Mouse (Mus musculus) 3T3-L1 (cell line): ENCODE measurements around the gene Ppp2r5e.
A peak's percentile ranks its signal among the peaks of the same experiment; 100 is the strongest.

Experiments
- DNase-seq: peaks from one replicate; pipeline ENCODE4 v3.0.0-alpha.2; 2015; ENCODE audit warnings: low read depth, low spot score

Ppp2r5e gene

DNA sequence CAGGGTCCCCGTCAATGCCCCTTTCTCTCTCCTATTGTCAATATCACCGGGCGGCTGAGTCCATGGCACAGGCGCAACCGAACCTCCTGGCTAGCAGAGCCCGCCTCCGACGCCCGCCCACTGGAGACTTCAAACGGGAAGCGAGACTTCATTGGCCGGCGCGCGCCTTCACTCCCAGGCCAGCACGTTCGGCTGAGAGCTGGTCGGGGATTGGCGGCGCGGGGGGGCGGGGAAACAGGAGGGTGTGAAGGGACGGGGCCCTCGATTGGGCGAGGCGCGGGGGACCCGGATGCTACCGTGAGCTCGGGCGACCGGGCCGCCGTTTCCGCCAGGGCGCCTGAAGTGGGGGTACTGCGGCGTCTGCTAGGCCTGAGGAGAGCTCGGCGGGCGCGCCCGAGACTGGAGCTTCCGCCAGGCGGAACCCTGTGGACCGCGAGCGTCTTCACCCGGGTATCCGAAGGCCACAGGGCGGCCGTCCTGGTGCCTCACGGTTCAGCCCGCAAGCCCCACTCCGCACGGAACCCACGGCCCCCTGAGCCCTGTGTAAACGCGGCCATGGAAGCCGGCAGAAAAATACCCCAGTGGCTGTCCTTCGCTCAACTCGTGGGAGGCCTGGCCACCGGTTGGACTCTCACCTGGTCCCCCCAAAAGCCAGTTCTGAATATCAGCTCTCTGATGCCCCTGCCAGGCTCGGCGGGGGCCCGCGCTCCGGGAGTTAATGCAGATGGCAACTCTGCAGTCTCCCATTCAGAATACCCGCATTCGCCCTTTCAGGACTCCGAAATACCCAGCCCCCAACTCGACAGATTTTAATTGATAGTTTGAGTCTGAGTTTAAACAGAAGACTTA is at the start of gene Ppp2r5e:
Gene Ppp2r5e, minus strand, starts transcription at position 92 of the 849 bp plus-strand sequence.
- peak; percentile 97 for DNase-seq

DNA sequence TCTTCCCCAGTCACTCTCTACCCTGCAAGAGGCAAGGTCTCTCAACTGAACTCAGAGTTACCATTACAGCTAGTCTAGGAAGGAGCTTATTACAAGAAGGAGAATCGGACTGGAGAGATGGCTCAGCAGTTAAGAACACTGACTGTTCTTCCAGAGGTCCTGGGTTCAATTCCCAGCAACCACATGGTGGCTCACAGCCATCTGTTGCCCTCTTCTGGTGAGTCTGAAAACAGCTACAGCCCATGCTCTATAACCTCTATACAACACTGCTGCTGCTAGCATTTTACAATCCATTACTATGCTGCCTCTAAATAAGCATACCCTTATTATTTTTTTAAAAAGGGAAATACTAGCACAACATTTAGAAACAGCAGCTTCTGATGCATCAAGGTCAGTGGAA is 49.7 kb upstream of the Ppp2r5e start:
- DNase-seq = no peak

DNA sequence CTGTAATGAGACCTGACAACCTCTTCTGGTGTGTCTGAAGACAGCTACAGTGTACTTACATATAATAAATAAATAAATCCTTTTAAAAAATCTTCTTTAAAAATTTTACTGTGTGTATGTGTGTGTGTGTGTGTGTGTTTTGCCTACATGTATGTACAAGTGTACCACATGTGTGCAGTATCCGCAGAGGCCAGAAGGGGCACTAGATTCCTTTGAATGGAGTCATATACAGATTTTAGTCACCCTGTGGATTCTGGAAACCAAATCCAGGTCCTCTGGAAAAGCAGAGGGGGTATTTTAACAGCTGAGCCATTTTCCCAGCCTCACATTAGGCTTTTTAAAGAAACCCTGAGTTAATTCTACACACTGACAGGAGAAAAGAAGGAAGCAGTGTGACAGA is 45.7 kb upstream of the Ppp2r5e start:
- DNase-seq = no peak

DNA sequence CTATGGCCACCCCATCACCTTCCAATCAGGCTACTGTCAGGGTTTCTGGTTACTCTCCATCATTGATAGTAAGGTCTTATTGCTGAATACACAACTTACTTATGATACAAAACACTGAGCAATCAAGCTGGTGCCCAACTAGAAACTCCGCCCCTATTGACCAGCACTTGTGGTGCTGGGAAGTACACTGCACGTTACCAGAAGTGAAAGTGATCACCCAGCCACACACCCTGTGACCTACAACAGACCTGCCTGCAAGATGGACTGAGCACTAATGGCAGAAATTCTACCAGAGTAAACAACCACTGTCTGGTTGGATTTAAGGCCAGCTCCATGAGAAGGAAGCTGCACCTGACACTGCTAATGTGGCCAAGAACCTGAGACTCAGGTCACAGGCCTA is 42.3 kb upstream of the Ppp2r5e start:
- DNase-seq = no peak

DNA sequence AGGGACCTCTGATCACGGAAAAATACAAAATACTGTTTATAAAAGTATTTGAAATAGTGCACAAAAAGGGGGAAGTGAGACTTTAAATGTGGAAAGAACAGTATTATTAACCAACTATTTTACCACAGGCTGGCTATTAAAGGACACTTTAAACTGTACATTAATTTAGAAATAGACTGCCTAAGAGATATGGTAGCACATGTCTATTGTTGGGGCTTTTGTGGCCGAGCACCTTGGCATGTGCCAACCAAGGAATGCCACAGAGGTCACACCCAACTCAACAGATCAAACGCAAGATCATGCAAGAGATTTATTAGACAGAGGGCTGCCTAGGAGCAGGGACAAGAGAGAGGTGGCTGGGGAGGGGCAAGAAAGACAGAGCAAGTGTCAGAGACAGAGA is 41.1 kb upstream of the Ppp2r5e start:
- DNase-seq = no peak

DNA sequence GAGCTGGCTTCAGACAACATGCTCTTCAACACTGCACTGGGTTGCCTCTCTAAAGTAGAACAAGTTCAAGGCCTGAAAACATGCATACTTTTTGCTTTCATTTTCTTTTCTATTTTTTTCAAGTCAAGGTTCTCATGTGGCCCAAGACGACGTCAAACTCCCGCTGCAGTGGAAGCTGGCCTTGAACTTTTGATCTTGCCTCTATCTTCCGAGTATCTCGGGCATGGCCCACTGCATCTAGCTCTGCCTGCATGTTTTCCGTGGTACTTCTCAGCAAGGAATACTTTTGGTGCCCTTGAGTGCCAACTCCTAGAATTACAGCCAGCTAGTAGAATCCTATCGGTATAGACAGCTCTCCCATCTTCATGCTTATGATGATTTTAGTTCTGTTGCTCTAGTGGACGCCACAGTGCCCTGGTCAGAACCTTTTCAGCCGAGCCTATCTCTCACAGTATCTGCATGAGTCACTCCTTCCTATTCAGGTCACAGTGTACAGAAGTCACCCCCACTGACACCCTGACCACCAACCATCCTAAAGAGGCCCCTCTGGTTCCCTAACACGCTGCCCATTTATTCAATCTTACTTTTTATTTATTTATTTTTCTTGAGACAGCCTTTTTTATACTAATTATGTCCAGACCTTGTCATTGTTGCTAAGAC is 39.9 kb upstream of the Ppp2r5e start:
- no peak for DNase-seq

DNA sequence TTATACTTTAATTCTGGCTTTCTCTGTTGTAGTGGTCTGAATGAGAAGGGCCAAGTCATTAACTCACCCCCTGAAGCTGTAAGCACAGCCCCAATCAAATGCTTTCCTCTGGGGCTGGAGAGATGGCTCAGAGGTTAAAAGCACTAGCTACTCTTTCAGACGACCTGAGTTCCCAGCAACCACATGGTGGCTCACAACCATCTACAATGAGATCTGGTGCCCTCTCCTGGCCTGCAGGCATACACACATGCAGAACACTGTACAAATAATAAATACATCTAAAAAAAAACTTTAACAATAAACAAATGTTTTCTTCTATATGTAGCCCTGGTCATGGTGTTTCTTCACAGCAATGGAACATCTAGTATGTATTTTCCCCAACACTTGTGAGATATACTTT is 33.6 kb upstream of the Ppp2r5e start:
- no peak for DNase-seq

DNA sequence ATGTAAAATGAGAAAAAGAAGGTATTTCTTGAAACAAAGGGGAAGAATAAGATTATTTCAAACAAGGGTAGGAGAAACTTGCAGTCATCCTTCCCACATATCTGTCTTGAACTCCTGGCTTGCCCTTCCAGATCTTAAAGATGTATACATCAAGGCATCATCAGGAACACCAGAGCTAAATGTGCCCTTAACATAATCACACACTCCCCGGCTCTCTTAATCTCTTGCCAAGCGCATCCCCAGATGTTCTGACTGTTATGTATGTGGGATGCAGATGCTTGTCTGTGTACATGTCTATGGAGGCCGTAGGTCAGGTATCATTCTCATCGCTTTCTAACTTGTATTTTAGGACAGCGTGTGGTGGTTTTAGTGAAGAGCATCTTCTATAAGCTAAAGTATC is 27.2 kb upstream of the Ppp2r5e start:
- no peak for DNase-seq

DNA sequence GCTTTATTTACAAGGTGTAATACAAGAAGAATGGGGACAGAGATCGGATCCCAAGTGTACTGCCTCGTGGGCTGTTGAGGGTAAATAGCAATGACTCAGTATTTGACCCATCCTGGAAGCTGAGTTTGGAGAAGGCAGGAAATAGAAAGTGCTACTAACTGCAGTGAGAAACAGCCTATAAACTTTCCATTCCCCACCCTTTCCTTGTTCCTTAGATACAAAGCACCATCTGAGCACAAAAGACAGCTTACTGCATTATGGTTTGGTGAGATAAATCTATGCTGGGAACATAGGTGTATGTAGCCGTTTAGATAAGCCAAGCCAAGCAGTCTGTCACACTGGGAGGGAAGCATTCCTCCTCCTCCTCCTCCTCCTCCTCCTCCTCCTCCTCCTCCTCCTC is 26.8 kb upstream of the Ppp2r5e start:
- DNase-seq = peak; percentile 41

DNA sequence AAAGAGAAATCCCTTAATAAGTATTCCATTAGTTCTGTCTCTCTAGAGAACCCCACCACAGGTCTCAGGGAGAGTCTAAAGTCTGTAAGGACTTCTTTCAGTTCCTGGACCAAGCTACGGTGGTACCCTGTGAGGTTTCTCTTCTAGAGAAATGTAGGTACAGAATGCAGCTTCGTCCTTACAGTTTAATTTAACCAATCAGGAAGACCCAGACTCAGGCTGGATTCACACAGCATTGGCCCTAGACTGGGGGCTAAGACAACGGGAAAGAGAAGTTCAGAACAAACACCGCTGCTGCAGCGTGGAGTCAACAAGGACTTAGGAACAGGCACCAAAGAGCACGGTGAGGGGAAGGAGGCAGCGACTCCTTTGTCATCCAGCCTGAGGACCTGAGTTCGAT is 20.8 kb upstream of the Ppp2r5e start:
- no peak for DNase-seq

DNA sequence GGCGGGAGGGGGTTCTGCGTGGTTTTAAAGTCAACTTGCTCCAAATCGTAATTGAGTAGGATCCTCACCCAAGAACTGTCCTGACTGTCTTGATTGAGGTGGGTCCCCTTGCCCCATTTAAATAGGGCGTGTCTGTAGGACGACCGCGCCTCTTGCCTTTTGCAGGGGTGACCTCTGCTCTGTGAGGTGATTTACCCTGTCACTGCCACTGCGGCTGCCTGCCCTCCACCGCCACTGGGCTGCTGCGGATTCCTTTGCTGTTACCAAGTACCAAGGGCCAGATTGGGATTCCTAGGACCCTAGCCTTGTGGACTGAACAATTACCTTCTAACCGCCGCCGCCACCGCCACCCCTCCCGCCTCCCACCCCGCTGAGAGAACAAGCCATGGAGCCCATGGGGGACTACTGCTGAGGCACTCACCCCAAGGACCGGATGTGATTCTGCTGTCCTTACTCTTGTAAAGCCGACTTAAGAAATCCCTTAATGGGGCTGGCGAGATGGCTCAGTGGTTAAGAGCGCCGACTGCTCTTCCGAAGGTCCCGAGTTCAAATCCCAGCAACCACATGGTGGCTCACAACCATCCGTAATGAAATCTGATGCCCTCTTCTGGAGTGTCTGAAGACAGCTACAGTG is 20.2 kb upstream of the Ppp2r5e start:
- DNase-seq = no peak

DNA sequence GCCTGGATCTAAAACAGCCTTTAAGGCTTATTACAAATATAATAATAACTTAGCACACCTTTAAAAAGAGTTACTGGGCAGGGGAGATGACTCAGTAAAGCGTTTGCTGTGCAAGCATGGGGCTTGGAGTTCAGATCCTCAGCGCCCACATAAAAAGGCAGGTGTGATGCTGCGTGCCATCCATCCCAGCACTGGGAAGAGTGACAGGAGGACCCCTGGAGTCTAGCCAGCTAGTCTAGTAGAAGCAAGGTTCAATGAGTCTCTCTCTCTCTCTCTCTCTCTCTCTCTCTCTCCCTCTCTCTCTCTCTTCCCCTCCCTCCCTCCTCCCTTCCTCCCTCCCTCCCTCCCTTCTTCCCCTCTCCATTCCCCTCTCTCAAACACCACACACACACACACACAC is 19.5 kb upstream of the Ppp2r5e start:
- DNase-seq = no peak

DNA sequence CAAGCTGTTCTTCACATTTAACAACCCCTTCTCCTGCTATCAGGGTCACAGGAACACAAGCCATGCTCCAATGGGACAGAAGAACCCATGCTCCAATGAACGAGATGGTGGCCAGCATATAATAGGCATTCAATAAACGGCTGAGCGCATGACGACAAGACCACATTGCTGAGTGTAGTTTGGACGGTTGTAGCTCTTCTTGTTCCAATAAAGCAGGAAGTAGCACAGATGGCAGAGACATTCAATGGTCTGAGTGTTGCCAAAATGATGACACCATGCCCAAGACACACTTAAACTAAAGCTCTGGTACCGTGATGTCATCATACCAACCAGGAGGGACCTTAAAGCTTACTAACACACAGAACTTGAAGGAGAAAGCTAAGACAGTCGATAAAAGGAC is 16.7 kb upstream of the Ppp2r5e start:
- no peak for DNase-seq

DNA sequence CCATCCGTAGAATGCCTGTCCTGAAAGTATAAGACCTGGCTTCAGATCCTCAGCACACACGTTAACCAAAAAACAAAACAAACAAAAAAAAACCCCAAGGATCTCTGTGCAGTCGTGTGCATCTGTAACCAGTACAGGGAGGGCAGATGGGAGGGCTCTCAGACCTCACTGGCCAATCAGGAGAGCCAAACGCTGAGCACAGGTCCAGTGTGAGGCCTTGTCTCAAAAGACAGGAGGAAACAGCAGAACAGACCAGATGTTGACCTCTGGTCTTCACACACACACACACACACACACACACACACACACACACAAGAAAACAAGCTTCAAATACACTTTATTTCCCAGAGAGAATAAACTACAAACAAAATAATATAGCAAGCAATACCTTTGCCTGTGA is 3.4 kb upstream of the Ppp2r5e start:
- peak; percentile 65 for DNase-seq

DNA sequence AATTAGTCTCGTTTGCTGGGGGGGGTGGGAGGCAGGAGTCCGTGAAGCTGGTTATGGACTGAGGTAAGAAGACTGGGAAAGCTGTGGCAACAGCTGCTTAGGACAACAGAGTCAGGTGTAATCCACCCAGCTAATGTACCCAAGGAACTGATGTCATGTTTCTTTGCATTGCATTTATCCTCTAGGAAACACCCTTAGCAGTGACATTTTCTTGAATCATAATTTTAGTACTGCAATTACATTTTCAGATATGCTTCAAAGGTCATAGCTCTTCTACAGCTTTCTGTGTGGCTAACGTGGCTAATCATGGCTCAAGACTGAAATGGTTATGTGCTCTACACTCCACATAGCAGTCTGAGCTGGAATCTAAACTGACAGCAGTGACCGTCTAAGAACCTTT is 2.9 kb upstream of the Ppp2r5e start:
- no peak for DNase-seq

DNA sequence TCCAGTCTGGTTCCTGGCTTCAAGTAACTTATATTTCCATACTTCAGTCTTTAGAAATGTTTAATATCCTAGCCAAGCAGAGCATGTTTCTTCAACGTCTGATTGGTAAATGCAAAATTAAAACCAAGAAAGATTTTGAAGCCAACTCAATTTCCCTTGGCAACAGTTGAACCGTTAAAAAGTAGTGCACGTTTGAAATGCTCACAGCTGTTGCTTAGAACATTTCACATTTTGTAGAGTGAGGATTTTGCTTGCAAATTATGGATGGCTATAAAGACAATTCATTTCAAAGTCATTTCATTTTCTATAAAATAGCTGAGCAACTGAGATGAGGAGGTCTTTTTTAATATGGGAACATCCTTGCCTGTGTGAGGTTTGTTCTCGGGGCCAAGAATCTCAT is 1.7 kb upstream of the Ppp2r5e start:
- no peak for DNase-seq

DNA sequence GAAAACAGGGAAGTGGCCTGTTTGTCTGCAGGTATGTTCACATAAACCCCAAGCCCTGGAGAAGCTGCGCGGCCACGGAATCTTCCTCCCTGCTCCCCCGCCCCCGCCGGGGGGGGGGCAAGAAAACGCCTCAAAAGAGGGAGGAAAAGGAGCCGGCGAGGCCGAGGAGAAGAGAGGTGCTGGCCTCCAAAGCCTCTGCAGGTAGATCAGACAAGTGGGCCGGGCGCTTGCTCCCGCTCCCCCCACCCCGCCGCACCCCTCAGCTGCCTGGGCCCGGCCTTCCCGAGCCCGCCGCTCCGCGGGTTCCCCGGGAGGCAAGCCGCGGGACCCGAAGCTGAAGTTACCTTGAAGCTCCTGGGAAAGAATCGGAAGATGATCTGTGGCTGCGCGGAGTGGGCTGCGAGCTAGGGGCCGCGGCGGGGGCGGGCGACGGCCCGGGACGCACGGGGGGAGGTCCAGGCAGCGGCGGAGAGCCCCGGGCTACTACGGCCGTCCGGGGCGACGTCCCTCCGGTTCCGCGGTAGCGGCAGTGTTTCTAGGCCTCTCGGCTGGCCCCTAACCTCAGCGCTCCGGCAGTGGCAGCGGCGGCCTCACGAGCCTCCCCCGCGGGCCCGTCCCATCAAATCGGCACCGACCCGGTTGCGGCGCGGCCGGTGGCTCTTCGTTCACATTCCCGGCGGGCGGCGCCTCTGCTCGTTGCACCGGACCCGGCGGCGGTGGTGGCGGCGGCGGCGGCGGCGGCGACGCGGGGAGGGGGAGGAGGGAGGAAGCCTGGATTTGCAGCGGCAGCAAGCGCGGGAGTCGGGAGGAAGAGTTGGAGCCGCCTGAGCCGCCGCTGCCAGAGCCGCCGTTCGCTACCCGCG is 523 bp downstream of the Ppp2r5e start:
- DNase-seq = peak; percentile 33

DNA sequence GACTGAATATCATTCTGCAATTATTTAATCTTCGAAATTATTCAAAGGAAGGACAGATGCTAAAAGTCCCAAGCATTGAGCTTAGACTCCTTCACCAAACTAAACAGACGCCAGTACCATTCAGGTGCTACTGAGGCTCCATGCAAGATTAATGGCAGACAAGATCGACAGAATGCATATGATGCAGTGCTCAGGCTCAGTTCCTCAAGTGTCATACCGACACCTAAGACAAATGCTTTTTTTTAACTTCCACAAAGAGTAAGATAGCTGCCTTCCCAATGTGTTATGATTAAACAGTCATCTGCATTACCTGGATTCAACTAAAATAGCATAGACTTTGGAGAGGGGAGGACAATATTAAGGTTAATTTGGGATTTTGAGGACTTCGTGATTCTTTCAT is 1.6 kb downstream of the Ppp2r5e start:
- no peak for DNase-seq

DNA sequence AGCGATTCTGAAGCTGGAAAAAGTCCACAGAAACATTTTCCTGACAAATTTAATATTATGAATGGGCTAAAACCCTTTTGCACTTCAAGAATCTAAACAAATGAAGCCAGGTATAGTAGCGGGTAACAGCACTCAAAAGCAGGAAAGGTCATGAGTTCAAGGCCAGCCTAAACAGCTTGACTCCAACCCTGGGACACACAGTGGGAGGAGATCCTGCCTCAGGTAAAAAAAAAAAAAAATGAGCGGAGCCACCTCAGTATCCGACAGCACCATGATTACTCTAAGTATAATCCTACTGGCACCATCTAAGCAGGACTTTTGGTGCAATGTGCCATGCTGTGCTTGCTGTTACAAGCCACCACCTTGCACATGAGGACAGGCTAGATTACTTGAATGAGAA is 2.2 kb downstream of the Ppp2r5e start:
- no peak for DNase-seq

DNA sequence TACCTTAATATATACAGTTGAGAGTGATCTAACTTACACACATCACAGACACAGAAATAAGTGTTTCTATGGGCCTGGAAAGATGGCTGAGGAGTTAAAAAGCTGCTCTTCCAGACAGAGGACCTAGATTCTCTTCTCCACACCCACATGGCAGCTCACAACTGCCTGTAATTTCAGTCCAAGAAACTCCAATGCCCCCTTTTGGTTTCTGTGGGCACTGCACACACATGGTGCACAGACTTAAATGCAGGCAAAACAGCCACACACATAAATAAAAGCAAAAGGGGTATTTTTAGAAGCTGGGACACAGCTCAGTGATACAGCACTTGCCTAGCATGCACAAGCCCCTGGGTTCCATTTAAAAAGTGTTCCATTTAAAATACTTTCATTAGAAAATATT is 8.5 kb downstream of the Ppp2r5e start:
- peak; percentile 25 for DNase-seq

DNA sequence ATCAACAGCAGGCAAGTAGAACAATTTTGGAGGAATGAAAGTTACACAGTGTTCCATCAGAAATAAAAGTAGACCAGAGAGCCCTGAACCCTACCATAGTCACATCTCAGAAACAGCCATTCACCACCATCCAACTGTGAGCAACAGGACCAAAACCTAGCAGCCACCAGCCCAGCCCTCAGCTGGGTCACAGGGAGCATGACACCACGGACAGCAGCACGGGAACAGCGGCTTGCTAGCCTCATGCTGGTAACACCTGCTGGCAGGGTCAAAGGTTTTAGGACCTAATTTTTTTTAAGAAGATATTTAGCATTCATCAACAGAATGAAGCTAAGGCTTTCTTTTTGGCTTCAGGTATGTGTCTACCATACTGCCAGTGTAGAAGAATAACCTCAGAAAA is 12.3 kb downstream of the Ppp2r5e start:
- no peak for DNase-seq

DNA sequence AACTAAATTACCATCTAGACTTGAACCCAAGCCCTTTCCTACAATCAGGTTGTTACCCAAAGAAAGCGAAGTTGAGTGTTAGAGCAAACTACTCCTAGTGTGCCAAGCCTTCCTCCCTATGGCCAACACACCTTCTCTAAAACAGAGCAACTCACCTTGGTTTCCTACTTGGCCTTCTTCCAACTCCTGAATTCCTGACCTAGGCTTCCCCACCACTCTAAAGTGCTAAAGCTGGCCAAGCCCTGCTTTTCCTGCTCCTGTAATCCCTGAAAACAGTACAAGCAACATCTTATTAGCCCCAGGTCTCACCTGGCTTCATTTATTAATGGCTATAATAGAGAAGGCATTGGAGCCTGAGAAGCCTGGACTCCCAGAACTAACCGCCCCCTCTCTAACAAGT is 17.0 kb downstream of the Ppp2r5e start:
- DNase-seq = no peak
